Mouse (Mus musculus) G1E (cell line): ENCODE measurements around the gene Galnt2.

ENCODE experiments used
- CTCF ChIP-seq: IDR thresholded peaks from 2 replicates; pipeline ENCODE4 v1.5.1; 2012; ENCODE audit warnings: low read depth, low read length, inconsistent platforms, mixed read lengths
- GATA1 ChIP-seq: IDR thresholded peaks from 2 replicates; pipeline ENCODE4 v1.6.1; 2012; ENCODE audit warnings: borderline replicate concordance, low read length, inconsistent platforms, mixed read lengths
- GATA2 ChIP-seq: IDR thresholded peaks from 2 replicates; pipeline ENCODE4 v1.6.1; 2012; ENCODE audit warnings: low read depth, low read length, inconsistent platforms, borderline replicate concordance
- TAL1 ChIP-seq: conservative IDR thresholded peaks from 2 replicates; pipeline ENCODE4 v1.6.1; 2012; ENCODE audit warnings: low read depth, low read length, inconsistent platforms, mixed read lengths

GRCm38 (mm10) chr8:124294900-124295299, 63.7 kb downstream of the Galnt2 start:
- TF ChIP-seq GATA1: no peak
- TF ChIP-seq TAL1: no peak
- no peak for TF ChIP-seq CTCF
- no peak for TF ChIP-seq GATA2
